Mouse (Mus musculus): ENCODE measurements around the gene Pak1. TPM values are rescaled to one million over a fixed set of nuclear protein-coding genes. Genes with fewer than 3 reads are reported as not detected.

The Pak1 gene
- 100 to 1,000 TPM; 170 to 195 TPM for total RNA-seq (2021)
- long read RNA-seq, experiment 1, transcript Pak1-201 (15 exons, 3,065 nt), result major isoform, 126 of 216 reads
- long read RNA-seq, experiment 1, transcript Pak1-205 (15 exons, 2,794 nt), result minor isoform, 17 of 216 reads
- long read RNA-seq, experiment 1, partial matches to known transcripts, result 21 of 216 reads
- long read RNA-seq, experiment 1, other reads (novel, unspliced or antisense), result 52 of 216 reads
- long read RNA-seq, experiment 2, transcript Pak1-205 (15 exons, 2,794 nt), result minor isoform, 13 of 231 reads
- long read RNA-seq, experiment 2, transcript Pak1-201 (15 exons, 3,065 nt), result major isoform, 136 of 231 reads
- long read RNA-seq, experiment 2, partial matches to known transcripts, result 18 of 231 reads
- long read RNA-seq, experiment 2, other reads (novel, unspliced or antisense), result 62 of 231 reads

- peak; percentile 65 to 70 for DNase-seq (ENCODE audit: low spot score in 2 of 2)
These were observed at the start of gene Pak1 for GRCm38 (mm10) chr7:97788190-97788668. TSS of gene Pak1 (plus strand) at chr7:97788541.

GRCm38 (mm10) chr7:97740948-97741347 is 47.4 kb upstream of the Pak1 start:
- DNase-seq (ENCODE audit: low spot score in 2 of 2), result no peak

GRCm38 (mm10) chr7:97741756-97742291 is 46.5 kb upstream of the Pak1 start:
- DNase-seq (ENCODE audit: low spot score in 2 of 2), result no peak

GRCm38 (mm10) chr7:97745299-97745698 is 43.0 kb upstream of the Pak1 start:
- peak in 1 of 2 experiments; percentile 68 for DNase-seq (ENCODE audit: low spot score in 2 of 2)

GRCm38 (mm10) chr7:97747176-97747707 is 41.1 kb upstream of the Pak1 start:
- no peak for DNase-seq (ENCODE audit: low spot score in 2 of 2)

GRCm38 (mm10) chr7:97747787-97748497 is 40.4 kb upstream of the Pak1 start:
- DNase-seq (ENCODE audit: low spot score in 2 of 2), result peak; percentile 89 to 90

- DNase-seq (ENCODE audit: low spot score in 2 of 2), result no peak
These were observed 39.7 kb upstream of the Pak1 start for GRCm38 (mm10) chr7:97748527-97749206.

- DNase-seq (ENCODE audit: low spot score in 2 of 2), result no peak
These were observed 38.8 kb upstream of the Pak1 start for GRCm38 (mm10) chr7:97749207-97750190.

GRCm38 (mm10) chr7:97756967-97757881 is 31.1 kb upstream of the Pak1 start:
- DNase-seq (ENCODE audit: low spot score in 2 of 2), result no peak

GRCm38 (mm10) chr7:97764591-97764990 is 23.8 kb upstream of the Pak1 start:
- DNase-seq (ENCODE audit: low spot score in 2 of 2), result no peak

GRCm38 (mm10) chr7:97765181-97765962 is 23.0 kb upstream of the Pak1 start:
- DNase-seq (ENCODE audit: low spot score in 2 of 2), result no peak

- no peak for DNase-seq (ENCODE audit: low spot score in 2 of 2)
These were observed 22.4 kb upstream of the Pak1 start for GRCm38 (mm10) chr7:97765963-97766347.

- no peak for DNase-seq (ENCODE audit: low spot score in 2 of 2)
These were observed 21.8 kb upstream of the Pak1 start for GRCm38 (mm10) chr7:97766406-97767166.

GRCm38 (mm10) chr7:97767841-97768240 is 20.5 kb upstream of the Pak1 start:
- no peak for DNase-seq (ENCODE audit: low spot score in 2 of 2)

GRCm38 (mm10) chr7:97769020-97769419 is 19.3 kb upstream of the Pak1 start:
- DNase-seq (ENCODE audit: low spot score in 2 of 2), result no peak

GRCm38 (mm10) chr7:97770841-97771620 is 17.3 kb upstream of the Pak1 start:
- DNase-seq (ENCODE audit: low spot score in 2 of 2), result no peak

All from layer of hippocampus, postnatal 14 days (tissue).